Mouse (Mus musculus) gastrocnemius, adult 2 months (tissue): ENCODE measurements around the gene Romo1. TPM values are rescaled to one million over a fixed set of nuclear protein-coding genes. Genes with fewer than 3 reads are reported as not detected.
"Not testable (repeated sequence)": the region's sequence is repeated elsewhere in the genome, so short reads cannot be mapped to it uniquely, and the experiment has no call there.

Experiments
- DNase-seq: peaks from one replicate; pipeline ENCODE4 v3.0.0; 2022
- H3K27ac ChIP-seq: fragments of 200-600 bp; 2 replicates; pipeline ENCODE4 v1.8.1; 2022; ENCODE audit warnings: mild to moderate bottlenecking
- H3K4me3 ChIP-seq: fragments of 200-600 bp; 2 replicates; pipeline ENCODE4 v1.8.1; 2022; ENCODE audit warnings: mild to moderate bottlenecking, moderate library complexity
- CTCF ChIP-seq: fragments of 200-600 bp; IDR thresholded peaks from 2 replicates; pipeline ENCODE4 v1.8.1; 2022; ENCODE audit warnings: antibody characterized with exemption, mild to moderate bottlenecking, moderate library complexity
- intact Hi-C: fragments of 180-260 bp; cut with DNase I; formaldehyde crosslinking; loops from one replicate; pipeline ENCODE4 v1.15.1; 2025
- total RNA-seq, 2 experiments: library from RNA; stranded (reverse); gene quantifications; 2 replicates each; pipeline ENCODE4 v1.2.3; 2021

Romo1 gene
- total RNA-seq, 2 experiments from 2014 or later: 187 to 259 TPM

DNA sequence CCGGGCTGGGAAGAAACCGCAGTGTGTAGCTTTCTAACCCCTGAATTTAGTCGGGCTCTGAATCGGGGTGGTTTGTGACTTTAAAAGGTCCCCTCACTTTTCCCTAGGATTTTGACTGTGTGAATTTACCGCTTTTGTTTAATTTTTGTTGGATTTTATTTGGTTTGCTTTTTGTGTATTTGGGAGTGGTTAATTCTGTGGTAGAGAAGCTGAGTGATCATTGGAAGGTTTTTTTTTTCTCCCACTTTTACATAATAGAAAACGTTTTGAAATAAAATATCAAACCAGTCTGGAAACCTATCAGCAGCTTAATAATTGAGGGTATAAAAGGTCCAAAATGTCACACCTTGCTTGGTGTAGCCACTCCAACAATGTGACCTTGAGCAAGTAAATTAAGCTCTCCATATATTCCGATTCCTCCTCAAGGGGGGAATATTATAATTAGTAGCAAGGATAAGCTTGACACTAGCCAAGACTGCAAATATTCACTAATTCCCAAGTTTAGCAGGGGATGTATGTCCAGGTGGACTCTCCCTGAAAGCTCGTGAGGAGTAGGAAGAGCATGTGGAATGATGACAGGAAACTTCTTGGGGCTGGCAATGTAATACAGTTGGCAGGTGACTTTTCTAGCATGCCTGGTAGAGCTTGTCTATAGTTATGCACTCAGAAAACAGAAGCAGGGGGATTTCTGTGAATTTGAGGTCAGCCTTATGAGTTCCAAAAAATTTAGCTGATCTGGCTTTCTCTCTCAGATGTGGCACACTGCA is 37.2 kb downstream of the Romo1 start:
- intact Hi-C loops: loop anchor here (2.0 kb wide), 2 partner anchors 16 to 98 kb away; partner anchors contain the start of gene Phf20
- Histone ChIP-seq H3K4me3 (peak overlapping the region; percentile 94), H3K27ac (peak overlapping the region; percentile 96)
- TF ChIP-seq CTCF: no peak
- no peak for DNase-seq

DNA sequence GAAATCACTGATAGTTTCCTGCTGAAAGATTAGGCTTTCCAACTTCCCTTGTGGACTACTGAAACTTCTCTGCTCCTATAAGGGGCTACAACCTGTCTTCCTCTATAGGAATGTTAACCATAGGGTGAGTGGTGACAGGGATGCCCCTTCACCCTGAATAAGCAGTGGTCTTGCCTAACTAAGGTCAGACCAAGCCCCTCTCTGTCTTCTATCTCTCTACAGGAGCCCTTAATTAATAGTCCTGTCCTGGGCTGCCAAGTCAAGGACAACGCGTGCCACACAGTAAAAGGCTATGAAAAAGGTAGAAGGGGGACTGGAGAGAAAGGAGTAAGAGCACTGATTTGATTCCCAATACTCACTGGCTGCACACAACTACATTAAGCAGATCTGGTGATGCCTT is 37.8 kb downstream of the Romo1 start:
- no peak for TF ChIP-seq CTCF
- intact Hi-C loops: loop anchor here (2.0 kb wide), 2 partner anchors 15 to 97 kb away; partner anchors contain the start of gene Phf20
- H3K27ac ChIP-seq: peak overlapping the region; percentile 96

DNA sequence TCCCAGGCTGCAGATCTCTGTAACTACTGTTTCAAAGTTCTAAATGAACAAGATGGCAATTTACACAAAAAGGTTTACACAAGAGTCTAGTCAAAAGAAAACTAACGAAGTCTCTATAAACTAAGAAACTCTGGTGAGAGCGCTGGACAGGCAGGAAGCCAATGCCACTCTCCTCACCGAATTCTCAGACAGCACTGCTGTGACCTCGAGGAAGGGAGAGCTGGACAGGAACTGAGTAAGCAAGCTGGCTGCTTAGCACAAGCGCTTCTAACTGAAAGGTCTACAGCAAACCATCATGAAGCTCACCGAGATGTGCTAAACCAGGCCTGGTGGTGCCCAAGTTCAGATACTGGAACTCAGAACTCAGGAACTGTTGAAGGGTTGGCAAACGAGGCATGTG is 45.4 kb downstream of the Romo1 start:
- intact Hi-C loops, DNase-seq, H3K4me3 ChIP-seq, H3K27ac ChIP-seq: not testable (repeated sequence)

More for the DNA sequence above, 37.8 kb downstream of the Romo1 start:
- no peak for DNase-seq
- H3K4me3 ChIP-seq: peak overlapping the region; percentile 94

DNA sequence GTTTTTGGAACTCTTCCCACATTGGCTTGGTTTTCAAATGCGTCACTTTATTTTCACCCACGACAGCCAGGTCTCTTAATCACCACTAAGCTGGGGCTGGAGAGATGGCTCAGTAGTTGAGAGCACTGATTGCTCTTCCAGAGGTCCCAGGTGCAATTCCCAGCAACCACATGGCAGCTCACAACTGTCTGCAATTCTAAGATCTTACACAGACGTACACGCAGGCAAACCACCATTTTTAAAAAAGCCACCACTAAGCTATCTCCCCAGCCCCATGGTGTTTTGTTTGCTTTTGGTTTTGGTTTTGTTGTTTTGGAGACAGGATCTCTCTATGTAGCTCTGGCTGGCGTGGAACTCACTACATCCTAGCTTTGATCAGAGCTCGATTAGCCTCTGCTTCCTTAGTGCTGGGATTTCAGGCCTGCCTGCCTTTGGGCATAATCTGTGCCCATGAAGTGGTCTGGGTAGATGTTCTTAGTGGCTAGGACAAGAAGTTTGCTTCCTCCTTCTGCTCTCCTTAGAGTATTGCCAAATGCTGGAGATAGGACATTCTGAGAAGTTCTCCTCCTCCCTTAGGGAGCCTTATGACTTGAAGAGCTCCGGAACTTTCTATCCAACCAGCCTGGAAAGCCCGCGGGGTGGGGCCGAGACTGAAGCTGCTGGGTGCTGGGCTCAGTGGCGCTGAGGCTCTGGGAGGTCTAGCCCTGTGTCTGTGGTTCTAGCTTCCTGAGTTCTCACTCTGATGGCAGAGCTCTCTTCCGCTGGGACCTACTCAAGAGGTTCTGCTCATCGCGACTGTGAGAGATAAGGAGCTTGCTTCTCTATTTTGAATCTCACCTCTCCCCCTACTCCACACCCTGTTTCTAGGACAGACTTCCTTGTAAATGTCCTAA is 46.4 kb downstream of the Romo1 start:
- H3K27ac ChIP-seq: peak overlapping the region; percentile 21; the same call in 1 of the 2 replicates
- no peak for TF ChIP-seq CTCF
- no peak overlapping the region for H3K4me3 ChIP-seq
- no peak for DNase-seq
- intact Hi-C loops: no loop called here

DNA sequence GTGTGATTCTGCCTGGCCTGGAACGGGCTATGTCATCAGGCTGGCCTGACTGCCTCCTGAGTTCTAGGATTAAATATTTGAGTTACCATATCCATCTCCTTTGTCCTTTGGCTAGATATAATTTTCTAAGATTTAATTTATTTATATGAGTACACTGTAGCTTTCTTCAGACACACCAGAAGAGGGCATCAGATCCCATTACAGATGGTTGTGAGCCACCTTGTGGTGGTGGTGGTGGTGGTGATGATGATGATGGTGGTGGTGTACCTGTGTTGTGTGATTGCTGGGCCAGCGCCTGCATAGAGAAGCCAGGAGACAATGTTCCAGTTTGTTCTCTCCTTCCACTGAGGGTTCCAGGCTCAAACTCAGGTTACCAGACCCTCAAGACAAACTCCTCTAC is 47.7 kb downstream of the Romo1 start:
- Histone ChIP-seq H3K4me3 (no peak overlapping the region), H3K27ac (no peak overlapping the region)
- peak; percentile 23; the same call in 1 of the 2 replicates for TF ChIP-seq CTCF
- intact Hi-C loops: no loop called here
- DNase-seq: no peak

DNA sequence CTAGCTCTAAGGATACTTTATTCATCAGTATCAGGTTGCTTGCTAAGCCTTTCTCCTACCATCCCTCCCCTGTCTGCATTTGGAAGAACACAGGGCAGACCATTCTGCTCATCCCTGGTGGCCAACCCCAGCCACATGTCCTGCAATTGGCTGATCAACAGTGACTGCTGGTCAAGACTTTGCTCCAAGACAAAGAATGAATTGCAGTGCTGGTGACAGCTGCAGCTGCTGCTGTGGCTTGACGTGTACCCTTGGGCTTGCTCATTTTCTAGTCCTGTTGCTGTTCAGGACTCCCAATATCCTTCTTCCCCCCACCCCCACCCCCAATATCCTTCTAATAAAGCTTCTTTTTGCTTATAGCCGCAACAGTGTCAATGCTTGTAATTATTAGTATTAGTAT is 48.2 kb downstream of the Romo1 start:
- intact Hi-C loops: no loop called here

DNA sequence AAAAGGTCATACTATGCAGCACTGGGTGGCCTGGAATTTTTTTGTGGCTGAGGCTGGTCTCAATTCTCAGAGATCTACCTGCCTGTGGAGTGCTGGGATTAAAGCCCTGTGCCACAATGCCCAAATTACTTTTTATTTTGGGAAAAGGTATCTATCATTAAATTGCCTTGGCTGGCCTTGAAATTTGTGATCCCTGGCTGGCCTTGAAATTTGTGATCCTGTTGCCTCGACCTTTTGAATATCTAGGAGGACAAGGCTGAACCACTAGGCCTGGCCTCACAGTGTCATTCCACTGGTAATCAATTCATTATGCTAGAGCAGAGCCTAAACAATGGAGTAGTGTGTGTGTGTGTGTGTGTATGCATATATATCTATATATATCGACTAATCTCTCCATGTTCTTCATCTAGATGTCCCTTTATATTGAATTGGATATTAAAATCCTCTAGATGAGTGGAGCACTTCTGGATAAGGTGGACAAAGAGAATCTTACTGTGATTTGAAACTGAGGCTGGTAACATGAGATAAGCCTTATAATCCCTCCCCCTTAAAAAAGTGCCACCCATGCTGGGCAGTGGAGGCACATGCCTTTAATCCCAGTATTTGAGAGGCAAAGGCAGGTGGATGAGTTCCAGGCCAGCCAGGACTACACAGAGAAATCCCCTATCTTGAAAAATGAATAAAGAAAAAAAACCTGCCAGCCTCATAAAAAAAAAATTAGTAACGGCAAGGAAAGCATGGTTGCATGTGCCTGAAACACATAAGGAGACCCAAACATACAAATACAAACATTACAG is 49.4 kb downstream of the Romo1 start:
- intact Hi-C loops: no loop called here
- no peak for DNase-seq
- no peak for TF ChIP-seq CTCF
- Histone ChIP-seq H3K27ac (no peak overlapping the region), H3K4me3 (no peak overlapping the region)

More for the DNA sequence above, 48.2 kb downstream of the Romo1 start:
- no peak for DNase-seq
- H3K27ac ChIP-seq: no peak overlapping the region
- H3K4me3 ChIP-seq: no peak overlapping the region
- no peak for TF ChIP-seq CTCF

DNA sequence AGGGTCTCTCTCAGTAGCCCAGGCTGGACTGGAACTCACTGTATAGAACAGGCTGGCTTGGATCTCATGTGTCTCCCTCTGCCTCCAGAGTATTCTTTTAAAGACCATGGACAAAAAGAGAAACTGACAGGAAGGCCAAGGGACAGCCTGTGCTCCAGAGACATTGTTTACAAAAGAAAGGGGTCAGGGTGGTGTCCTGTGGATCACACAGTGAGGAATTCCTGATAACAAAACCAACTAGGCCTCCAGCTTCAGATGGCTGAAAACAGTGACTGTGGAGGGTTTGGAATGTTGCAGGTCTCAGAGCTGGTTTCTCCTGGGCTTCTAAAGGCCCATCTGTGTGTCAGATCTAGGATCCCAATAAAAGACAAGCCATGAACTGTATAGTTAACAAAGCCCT is 50.7 kb downstream of the Romo1 start:
- intact Hi-C loops: no loop called here
- Histone ChIP-seq H3K27ac (peak overlapping the region; percentile 72), H3K4me3 (no peak overlapping the region)
- TF ChIP-seq CTCF: no peak
- no peak for DNase-seq

Other genes starting within 250 kb of the Romo1 start
- gene Uqcc1, start 213.7 kb upstream of the Romo1 start, total RNA-seq: 100 to 1,000 TPM; 139 to 198 TPM
- not detected for gene Gm15557, start 203.3 kb upstream of the Romo1 start, total RNA-seq
- under 1 TPM in 1 of 2 experiments, not detected in 1; 0.08 TPM for gene Gdf5, start 198.7 kb upstream of the Romo1 start, total RNA-seq
- 1 to 10 TPM; 3.8 to 4.6 TPM for gene Cep250, start 187.6 kb upstream of the Romo1 start, total RNA-seq
- under 1 TPM; 0.66 to 0.70 TPM for gene 6430550D23Rik, start 136.1 kb upstream of the Romo1 start, total RNA-seq
- gene Ergic3, start 136.0 kb upstream of the Romo1 start, total RNA-seq: 10 to 100 TPM; 41.3 to 47.4 TPM
- gene Fer1l4, start 91.1 kb upstream of the Romo1 start, total RNA-seq: not detected
- under 1 TPM; 0.33 to 0.36 TPM for gene Spag4, start 78.9 kb upstream of the Romo1 start, total RNA-seq
- gene Cpne1, start 32.1 kb upstream of the Romo1 start, total RNA-seq: 10 to 100 TPM in 1 of 2 experiments, 1 to 10 TPM in 1; 8.6 to 10.1 TPM
- gene Rbm12, start 32.1 kb upstream of the Romo1 start, total RNA-seq: 1 to 10 TPM; 4.9 to 8.1 TPM
- gene Gm28036, start 16.9 kb upstream of the Romo1 start, total RNA-seq: 1 to 10 TPM; 3.8 to 4.3 TPM
- gene Nfs1, start 147 bp downstream of the Romo1 start, total RNA-seq: 10 to 100 TPM; 75.3 to 83.5 TPM
- 100 to 1,000 TPM; 119 TPM for gene Rbm39, start 36.2 kb downstream of the Romo1 start, total RNA-seq
- gene Phf20, start 52.4 kb downstream of the Romo1 start, total RNA-seq: 10 to 100 TPM; 30.8 to 31.4 TPM
- under 1 TPM; 0.86 to 0.92 TPM for gene Cnbd2, start 168.3 kb downstream of the Romo1 start, total RNA-seq
- 10 to 100 TPM; 61.0 to 61.2 TPM for gene Scand1, start 168.7 kb downstream of the Romo1 start, total RNA-seq